Mouse (Mus musculus): ENCODE results near the gene Trio. TPM values are rescaled to one million over a fixed set of nuclear protein-coding genes. Genes with fewer than 3 reads are reported as not detected.

Gene Trio
- polyA plus RNA-seq, 1 experiment from 2014 or later, result 39.5 TPM

GRCm38 (mm10) chr15:27692161-27692560 is 333.5 kb downstream of the Trio start:
- Histone ChIP-seq H3K27me3 (no peaks in the 10 kb centered on the region), H3K27ac (no peak overlapping the region), H3K9ac (no peak overlapping the region), H3K9me3 (no peaks in the 10 kb centered on the region), H3K4me3 (no peak overlapping the region), H3K36me3 (no peaks in the 10 kb centered on the region), H3K4me2 (no peak overlapping the region), H3K4me1 (replicated peaks) (no peaks in the 10 kb centered on the region)
- WGBS, result 76% methylated on average over 7 of the region's 7 CpGs
- no peak for ATAC-seq (ENCODE audit: low FRiP score)

GRCm38 (mm10) chr15:27691213-27691612 is 334.4 kb downstream of the Trio start:
- Histone ChIP-seq H3K27me3 (no peaks in the 10 kb centered on the region), H3K36me3 (no peaks in the 10 kb centered on the region), H3K9ac (no peak overlapping the region), H3K27ac (no peak overlapping the region), H3K9me3 (no peaks in the 10 kb centered on the region), H3K4me2 (no peak overlapping the region), H3K4me1 (replicated peaks) (no peaks in the 10 kb centered on the region), H3K4me3 (no peak overlapping the region)
- no peak for ATAC-seq (ENCODE audit: low FRiP score)
- 88% methylated on average over 7 of the region's 7 CpGs for WGBS

GRCm38 (mm10) chr15:27688041-27688651 is 337.5 kb downstream of the Trio start:
- Histone ChIP-seq H3K36me3 (no peaks in the 10 kb centered on the region), H3K9me3 (no peaks in the 10 kb centered on the region), H3K9ac (no peak overlapping the region), H3K4me2 (no peak overlapping the region), H3K27me3 (no peaks in the 10 kb centered on the region), H3K27ac (no peak overlapping the region), H3K4me3 (no peak overlapping the region), H3K4me1 (replicated peaks) (no peaks in the 10 kb centered on the region)
- 81% methylated on average over 9 of the region's 9 CpGs for WGBS
- no peak for ATAC-seq (ENCODE audit: low FRiP score)

DNA sequence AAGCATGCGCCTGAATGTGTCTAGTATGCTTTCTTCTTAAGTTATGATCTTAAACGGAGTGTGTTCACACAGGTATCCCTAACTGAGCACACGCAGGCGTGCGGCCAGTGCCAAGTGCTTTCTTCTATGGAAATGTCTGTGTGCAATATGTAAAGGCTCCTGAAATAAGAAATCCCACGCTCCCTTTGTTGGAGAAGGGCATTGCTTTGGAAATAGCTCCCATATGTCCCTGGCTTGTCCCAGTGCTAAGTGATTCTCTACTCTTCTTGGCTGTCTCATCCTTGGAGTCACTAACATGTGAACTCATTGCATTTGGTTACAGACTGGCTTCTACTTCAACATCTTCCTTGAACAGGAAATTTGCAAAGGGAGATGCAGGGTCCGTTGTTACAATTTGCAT is 340.8 kb downstream of the Trio start:
- Histone ChIP-seq H3K27me3 (0 out of 2 replicates have a peak, but pooled peaks cover 3% of the 10 kb centered on the region), H3K9ac (no peak overlapping the region), H3K36me3 (no peaks in the 10 kb centered on the region), H3K4me1 (replicated peaks) (peaks cover 7% of the 10 kb centered on the region), H3K9me3 (no peaks in the 10 kb centered on the region), H3K27ac (no peak overlapping the region), H3K4me3 (no peak overlapping the region), H3K4me2 (no peak overlapping the region)
- 86% methylated on average over 7 of the region's 7 CpGs for WGBS
- no peak for ATAC-seq (ENCODE audit: low FRiP score)

DNA sequence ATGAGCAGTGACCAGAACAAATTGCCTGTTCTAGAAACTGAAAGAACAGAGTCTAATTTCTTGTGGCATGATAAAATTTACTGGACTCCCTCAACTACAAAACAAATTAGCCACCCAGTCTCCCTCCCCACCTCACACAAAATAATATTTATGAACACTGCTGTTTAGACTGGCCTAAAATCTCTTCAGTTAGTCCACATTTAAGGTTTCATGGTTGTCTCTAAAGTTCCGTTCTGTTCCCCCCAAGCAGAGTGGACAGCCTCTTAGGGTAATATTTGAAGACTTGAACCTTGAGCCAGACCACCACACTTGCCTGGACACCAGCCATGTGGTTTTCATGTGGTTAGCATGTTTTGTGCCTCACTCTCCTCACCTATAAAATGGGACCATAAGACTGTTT is 342.4 kb downstream of the Trio start:
- no peaks in the 10 kb centered on the region for H3K9me3 ChIP-seq
- no peak for ATAC-seq (ENCODE audit: low FRiP score)
- H3K4me3 ChIP-seq, result no peak overlapping the region
- H3K27ac ChIP-seq, result no peak overlapping the region
- H3K4me2 ChIP-seq, result no peak overlapping the region
- no peak overlapping the region for H3K9ac ChIP-seq
- peaks cover 7% of the 10 kb centered on the region for H3K4me1 ChIP-seq (replicated peaks)
- 100% methylated on average over 1 of the region's 1 CpGs for WGBS
- no peaks in the 10 kb centered on the region for H3K36me3 ChIP-seq
- peaks cover 9% of the 10 kb centered on the region; the same call in 1 of the 2 replicates for H3K27me3 ChIP-seq

DNA sequence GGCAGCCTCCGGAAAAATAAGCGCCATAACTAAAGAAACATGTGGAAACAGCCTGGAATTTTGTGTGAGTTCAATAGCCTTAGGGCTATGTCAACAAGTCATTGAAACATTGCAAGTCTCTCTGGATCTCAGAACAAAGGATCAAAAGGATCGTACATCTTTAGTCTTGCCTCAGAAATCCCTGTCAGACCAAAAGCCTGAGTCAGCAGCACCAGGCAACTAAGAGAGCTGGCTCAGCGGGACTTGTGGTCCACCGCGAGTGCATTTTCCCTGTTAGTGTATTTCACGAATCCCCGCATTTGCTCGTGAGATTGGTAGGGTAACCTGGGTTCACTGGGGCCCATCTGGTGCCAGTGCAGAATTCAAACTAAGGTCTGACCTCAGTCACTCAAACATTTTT is 343.0 kb downstream of the Trio start:
- no peaks in the 10 kb centered on the region for H3K36me3 ChIP-seq
- WGBS, result 16% methylated on average over 9 of the region's 9 CpGs
- H3K4me2 ChIP-seq, result no peak overlapping the region
- no peak for ATAC-seq (ENCODE audit: low FRiP score)
- peaks cover 9% of the 10 kb centered on the region; the same call in 1 of the 2 replicates for H3K27me3 ChIP-seq
- no peak overlapping the region for H3K4me3 ChIP-seq
- H3K4me1 ChIP-seq (replicated peaks), result peaks cover 7% of the 10 kb centered on the region
- H3K9me3 ChIP-seq, result no peaks in the 10 kb centered on the region
- H3K9ac ChIP-seq, result no peak overlapping the region
- H3K27ac ChIP-seq, result no peak overlapping the region

- WGBS, result 2% methylated on average over 59 of the region's 59 CpGs
- H3K27ac ChIP-seq, result peak within 1 kb of the TSS; percentile 66
Measured at GRCm38 (mm10) chr15:27681419-27682187, 344.0 kb downstream of the Trio start, which contains the start of gene Otulinl. TSS of gene Otulinl (minus strand) at chr15:27681579.

GRCm38 (mm10) chr15:27680997-27681396 is 344.7 kb downstream of the Trio start:
- H3K36me3 ChIP-seq, result no peaks in the 10 kb centered on the region
- H3K9me3 ChIP-seq, result no peaks in the 10 kb centered on the region
- peak overlapping the region; percentile 61 for H3K4me3 ChIP-seq
- H3K4me2 ChIP-seq, result peak overlapping the region; percentile 73
- WGBS, result 3% methylated on average over 27 of the region's 28 CpGs
- H3K9ac ChIP-seq, result peak overlapping the region; percentile 75
- H3K4me1 ChIP-seq (replicated peaks), result peaks cover 16% of the 10 kb centered on the region
- H3K27ac ChIP-seq, result peak overlapping the region; percentile 66
- peaks cover 9% of the 10 kb centered on the region; the same call in 1 of the 2 replicates for H3K27me3 ChIP-seq
- ATAC-seq (ENCODE audit: low FRiP score), result no peak; the same call in 1 of the 2 replicates

More at GRCm38 (mm10) chr15:27681419-27682187, 344.0 kb downstream of the Trio start, which contains the start of gene Otulinl:
- Histone ChIP-seq H3K9me3 (no peaks in the 10 kb centered on the region), H3K9ac (peak within 1 kb of the TSS; percentile 75), H3K4me3 (peak within 1 kb of the TSS; percentile 61), H3K4me2 (peak within 1 kb of the TSS; percentile 73), H3K36me3 (no peaks in the 10 kb centered on the region), H3K27me3 (peaks cover 9% of the 10 kb centered on the region; the same call in 1 of the 2 replicates), H3K4me1 (replicated peaks) (peaks cover 10% of the 10 kb centered on the region)
- ATAC-seq (ENCODE audit: low FRiP score), result peak; percentile 100

Other genes starting within 250 kb of the Trio start
- gene Dnah5, start 177.9 kb upstream of the Trio start, polyA plus RNA-seq (2015; fragmentation: Nextera tagmentation; extraction: Ambion mirVana), result 0.21 and 0.23 TPM in 2 replicates